Mouse (Mus musculus): ENCODE measurements around the gene Gsdma3.

DNA sequence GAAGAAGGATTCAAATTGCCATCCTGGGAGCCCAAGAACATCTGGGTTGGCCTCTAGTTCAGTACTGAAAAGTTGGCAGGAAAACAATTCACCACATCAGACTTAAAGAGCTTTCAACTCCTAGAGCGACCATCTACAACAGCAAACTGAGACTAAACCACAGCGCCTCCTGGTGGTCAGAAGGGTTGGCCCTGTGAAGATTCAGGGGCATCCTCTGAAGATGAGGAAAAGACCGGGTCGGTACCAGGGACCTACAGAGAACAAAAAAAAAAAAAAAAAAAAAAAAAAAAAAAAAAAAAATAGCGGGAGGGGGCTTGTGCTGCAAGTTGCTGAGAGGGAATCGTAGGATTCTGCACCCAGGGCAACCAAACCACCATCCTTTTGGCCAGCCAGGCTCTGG lies 28.8 kb upstream of the Gsdma3 start:
- peak; percentile 85 for TF ChIP-seq CTCF (IDR thresholded peaks at IDR 0.05; ENCODE audit: low read depth)
- TF ChIP-seq EP300 (optimal IDR thresholded peaks at IDR 0.05): no peak
